Mouse (Mus musculus): Measurements from ENCODE around the gene Ebf3.

DNA sequence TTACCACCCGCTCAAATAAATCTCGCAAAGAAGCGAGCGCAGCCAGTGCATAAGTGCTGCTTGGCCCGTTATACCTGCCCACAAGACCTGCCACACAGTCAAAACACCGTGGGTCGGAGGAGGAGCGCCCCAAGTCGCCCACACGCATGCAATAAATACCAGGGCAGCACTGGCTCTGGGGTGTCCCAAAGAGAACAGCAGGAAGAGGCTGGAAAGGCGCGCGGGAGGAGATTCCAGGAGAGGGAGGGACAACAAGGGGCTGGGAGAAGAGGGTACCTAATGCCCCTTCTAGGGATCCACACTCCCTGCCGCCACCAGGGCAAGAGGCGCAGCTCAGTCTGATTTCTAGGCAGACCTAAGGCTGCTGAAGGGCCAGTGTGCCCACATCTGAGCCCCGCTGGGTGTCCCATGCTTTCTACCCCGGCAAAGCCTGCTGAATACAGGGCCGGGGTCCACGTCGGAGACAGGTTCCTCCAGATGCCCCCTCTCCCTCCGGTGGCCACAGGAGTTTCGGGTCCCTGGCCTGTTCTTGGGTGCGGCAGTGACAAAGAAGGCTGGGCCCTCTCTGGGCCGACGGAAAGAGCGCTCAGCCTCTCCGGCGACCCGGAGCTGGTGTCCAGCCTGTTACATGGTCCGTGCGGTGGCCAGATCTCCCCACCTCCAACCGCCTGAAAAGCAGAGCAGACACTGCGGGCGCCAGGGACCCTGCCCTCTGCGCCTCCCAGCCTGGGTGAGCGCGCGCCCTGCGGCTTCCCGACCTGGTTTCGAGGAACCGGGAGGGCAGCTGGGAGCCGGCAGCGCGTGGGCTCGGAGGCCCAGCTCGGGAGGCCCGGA lies 682 bp upstream of the Ebf3 start:
- TF ChIP-seq CTCF (IDR thresholded peaks at IDR 0.05; ENCODE audit: low read depth, low read length) (no peak), POLR2A (IDR thresholded peaks at IDR 0.05; ENCODE audit: borderline replicate concordance, low read depth, low read length) (no peak)

Measured in bone marrow macrophage, adult 2 months (primary cell).